Mouse (Mus musculus): Measurements from ENCODE around the gene Ly86. TPM values are rescaled to one million over a fixed set of nuclear protein-coding genes. Genes with fewer than 3 reads are reported as not detected.

Gene Ly86
- polyA plus RNA-seq, 1 experiment from 2014 or later, result 6.3 TPM

- H3K4me2 ChIP-seq, result peak overlapping the region; percentile 71
- H3K27me3 ChIP-seq, result peaks cover 36% of the 10 kb centered on the region
- peaks cover 15% of the 10 kb centered on the region for H3K4me1 ChIP-seq
- H3K27ac ChIP-seq, result no peak overlapping the region
- H3K9ac ChIP-seq, result peak overlapping the region; percentile 66
- WGBS, result under 1% methylated on average over 19 of the region's 19 CpGs
- H3K36me3 ChIP-seq, result no peaks in the 10 kb centered on the region
- no peaks in the 10 kb centered on the region for H3K9me3 ChIP-seq
- H3K4me3 ChIP-seq, result peak overlapping the region; percentile 48
- ATAC-seq (ENCODE audit: insufficient number of reproducible peaks, insufficient read depth, low FRiP score, low TSS enrichment, low read depth), result 0 out of 2 replicates have a peak, but pooled peaks have one; percentile 40
Measured at GRCm38 (mm10) chr13:37434137-37434772, 89.2 kb downstream of the Ly86 start.

- H3K27me3 ChIP-seq, result peaks cover 36% of the 10 kb centered on the region
- H3K27ac ChIP-seq, result no peak overlapping the region
- ATAC-seq (ENCODE audit: insufficient number of reproducible peaks, insufficient read depth, low FRiP score, low TSS enrichment, low read depth), result no peak
- WGBS, result 8% methylated on average over 9 of the region's 9 CpGs
- no peaks in the 10 kb centered on the region for H3K36me3 ChIP-seq
- H3K4me1 ChIP-seq, result peaks cover 16% of the 10 kb centered on the region
- no peaks in the 10 kb centered on the region for H3K9me3 ChIP-seq
- H3K4me3 ChIP-seq, result peak overlapping the region; percentile 48
- H3K9ac ChIP-seq, result peak overlapping the region; percentile 66; the same call in 1 of the 2 replicates
- H3K4me2 ChIP-seq, result peak overlapping the region; percentile 71
Measured at GRCm38 (mm10) chr13:37434841-37435240, 89.8 kb downstream of the Ly86 start.

- no peaks in the 10 kb centered on the region for H3K9me3 ChIP-seq
- 5% methylated on average over 18 of the region's 18 CpGs for WGBS
- peak overlapping the region; percentile 5; the same call in 1 of the 2 replicates for H3K4me2 ChIP-seq
- no peak overlapping the region for H3K4me3 ChIP-seq
- H3K36me3 ChIP-seq, result no peaks in the 10 kb centered on the region
- no peak for ATAC-seq (ENCODE audit: insufficient number of reproducible peaks, insufficient read depth, low FRiP score, low TSS enrichment, low read depth)
- H3K9ac ChIP-seq, result no peak overlapping the region
- no peak overlapping the region for H3K27ac ChIP-seq
- H3K4me1 ChIP-seq, result peaks cover 32% of the 10 kb centered on the region
- peaks cover 40% of the 10 kb centered on the region for H3K27me3 ChIP-seq
Measured at GRCm38 (mm10) chr13:37436267-37437013, 91.4 kb downstream of the Ly86 start.

- no peak overlapping the region for H3K4me3 ChIP-seq
- 66% methylated on average over 4 of the region's 4 CpGs for WGBS
- H3K4me1 ChIP-seq, result peaks cover 36% of the 10 kb centered on the region
- no peak overlapping the region for H3K4me2 ChIP-seq
- H3K27me3 ChIP-seq, result peaks cover 33% of the 10 kb centered on the region
- H3K9ac ChIP-seq, result no peak overlapping the region
- H3K27ac ChIP-seq, result no peak overlapping the region
- H3K36me3 ChIP-seq, result no peaks in the 10 kb centered on the region
- ATAC-seq (ENCODE audit: insufficient number of reproducible peaks, insufficient read depth, low FRiP score, low TSS enrichment, low read depth), result no peak
- no peaks in the 10 kb centered on the region for H3K9me3 ChIP-seq
Measured at GRCm38 (mm10) chr13:37438788-37439187, 93.8 kb downstream of the Ly86 start.

GRCm38 (mm10) chr13:37439477-37439876 lies 94.5 kb downstream of the Ly86 start:
- H3K27me3 ChIP-seq, result peaks cover 33% of the 10 kb centered on the region
- H3K27ac ChIP-seq, result no peak overlapping the region
- no peak for ATAC-seq (ENCODE audit: insufficient number of reproducible peaks, insufficient read depth, low FRiP score, low TSS enrichment, low read depth)
- 57% methylated on average over 7 of the region's 7 CpGs for WGBS
- H3K4me1 ChIP-seq, result peaks cover 35% of the 10 kb centered on the region
- H3K4me3 ChIP-seq, result no peak overlapping the region
- no peaks in the 10 kb centered on the region for H3K9me3 ChIP-seq
- H3K9ac ChIP-seq, result no peak overlapping the region
- no peak overlapping the region for H3K4me2 ChIP-seq
- H3K36me3 ChIP-seq, result no peaks in the 10 kb centered on the region

GRCm38 (mm10) chr13:37439941-37440340 lies 94.9 kb downstream of the Ly86 start:
- Histone ChIP-seq H3K4me2 (no peak overlapping the region), H3K27ac (peak overlapping the region; percentile 49), H3K36me3 (no peaks in the 10 kb centered on the region), H3K4me1 (peaks cover 30% of the 10 kb centered on the region), H3K4me3 (no peak overlapping the region), H3K9me3 (no peaks in the 10 kb centered on the region), H3K27me3 (peaks cover 31% of the 10 kb centered on the region), H3K9ac (no peak overlapping the region)
- no peak for ATAC-seq (ENCODE audit: insufficient number of reproducible peaks, insufficient read depth, low FRiP score, low TSS enrichment, low read depth)
- 78% methylated on average over 8 of the region's 8 CpGs for WGBS

- no peak overlapping the region for H3K4me3 ChIP-seq
- H3K36me3 ChIP-seq, result no peaks in the 10 kb centered on the region
- H3K9me3 ChIP-seq, result no peaks in the 10 kb centered on the region
- 42% methylated on average over 11 of the region's 11 CpGs for WGBS
- H3K27ac ChIP-seq, result peak overlapping the region; percentile 60
- no peak overlapping the region for H3K4me2 ChIP-seq
- ATAC-seq (ENCODE audit: insufficient number of reproducible peaks, insufficient read depth, low FRiP score, low TSS enrichment, low read depth), result 0 out of 2 replicates have a peak, but pooled peaks have one; percentile 60
- peaks cover 30% of the 10 kb centered on the region for H3K4me1 ChIP-seq
- H3K27me3 ChIP-seq, result peaks cover 24% of the 10 kb centered on the region
- H3K9ac ChIP-seq, result no peak overlapping the region
Measured at GRCm38 (mm10) chr13:37440593-37441307, 95.7 kb downstream of the Ly86 start.

GRCm38 (mm10) chr13:37442058-37442457 lies 97.0 kb downstream of the Ly86 start:
- Histone ChIP-seq H3K9me3 (no peaks in the 10 kb centered on the region), H3K4me2 (no peak overlapping the region), H3K27me3 (peaks cover 12% of the 10 kb centered on the region), H3K27ac (no peak overlapping the region; the same call in 1 of the 2 replicates), H3K9ac (no peak overlapping the region), H3K36me3 (no peaks in the 10 kb centered on the region), H3K4me3 (no peak overlapping the region), H3K4me1 (peaks cover 20% of the 10 kb centered on the region)
- no peak for ATAC-seq (ENCODE audit: insufficient number of reproducible peaks, insufficient read depth, low FRiP score, low TSS enrichment, low read depth)
- WGBS, result 37% methylated on average over 4 of the region's 4 CpGs

GRCm38 (mm10) chr13:37442531-37442930 lies 97.5 kb downstream of the Ly86 start:
- Histone ChIP-seq H3K9ac (no peak overlapping the region), H3K27ac (no peak overlapping the region; the same call in 1 of the 2 replicates), H3K36me3 (no peaks in the 10 kb centered on the region), H3K4me3 (no peak overlapping the region), H3K4me1 (peaks cover 20% of the 10 kb centered on the region), H3K4me2 (no peak overlapping the region), H3K9me3 (no peaks in the 10 kb centered on the region), H3K27me3 (peaks cover 10% of the 10 kb centered on the region; the same call in 1 of the 2 replicates)
- no peak for ATAC-seq (ENCODE audit: insufficient number of reproducible peaks, insufficient read depth, low FRiP score, low TSS enrichment, low read depth)
- 38% methylated on average over 7 of the region's 7 CpGs for WGBS

- H3K36me3 ChIP-seq, result no peaks in the 10 kb centered on the region
- H3K27ac ChIP-seq, result no peak overlapping the region
- no peaks in the 10 kb centered on the region for H3K27me3 ChIP-seq
- WGBS, result 87% methylated on average over 16 of the region's 16 CpGs
- peaks cover under 1% of the 10 kb centered on the region for H3K4me1 ChIP-seq
- H3K9ac ChIP-seq, result no peak overlapping the region
- no peak overlapping the region for H3K4me3 ChIP-seq
- no peaks in the 10 kb centered on the region for H3K9me3 ChIP-seq
- no peak for ATAC-seq (ENCODE audit: insufficient number of reproducible peaks, insufficient read depth, low FRiP score, low TSS enrichment, low read depth)
- H3K4me2 ChIP-seq, result no peak overlapping the region
Measured at GRCm38 (mm10) chr13:37446699-37447258, 101.8 kb downstream of the Ly86 start.

GRCm38 (mm10) chr13:37451021-37451420 lies 106.0 kb downstream of the Ly86 start:
- no peaks in the 10 kb centered on the region for H3K36me3 ChIP-seq
- 92% methylated on average over 5 of the region's 5 CpGs for WGBS

More at GRCm38 (mm10) chr13:37451021-37451420, 106.0 kb downstream of the Ly86 start:
- Histone ChIP-seq H3K27me3 (no peaks in the 10 kb centered on the region), H3K4me3 (no peak overlapping the region), H3K27ac (no peak overlapping the region), H3K9ac (no peak overlapping the region), H3K9me3 (no peaks in the 10 kb centered on the region), H3K4me2 (no peak overlapping the region), H3K4me1 (peaks cover 30% of the 10 kb centered on the region)
- ATAC-seq (ENCODE audit: insufficient number of reproducible peaks, insufficient read depth, low FRiP score, low TSS enrichment, low read depth), result no peak
